Mouse (Mus musculus) CH12.LX (cell line): ENCODE results near the gene Tom1. TPM values are rescaled to one million over a fixed set of nuclear protein-coding genes. Genes with fewer than 3 reads are reported as not detected.
A peak's percentile ranks its signal among the peaks of the same experiment; 100 is the strongest.

Experiments
- DNase-seq: peaks from one replicate; pipeline ENCODE4 v3.0.0-alpha.2; 2013; ENCODE audit errors: extremely low read depth
- H3K27ac ChIP-seq: 2 replicates; pipeline ENCODE4 v1.5.1; 2012; ENCODE audit warnings: low read depth, mild to moderate bottlenecking, control low read depth, moderate library complexity; ENCODE audit not compliant: insufficient read depth
- H3K27me3 ChIP-seq: replicated peaks from 2 replicates; pipeline ENCODE3; 2012; ENCODE audit warnings: inconsistent platforms
- H3K36me3 ChIP-seq, 2 experiments: replicated peaks in 1 of 2; 2 replicates each; pipeline versions ENCODE3 to v1.6.1; 2012; ENCODE audit warnings: inconsistent platforms in 1 of 2, low read length in 1 of 2, mild to moderate bottlenecking in 1 of 2, mixed read lengths in 1 of 2, moderate library complexity in 1 of 2; ENCODE audit not compliant: control insufficient read depth in 1 of 2, insufficient read depth in 1 of 2
- H3K4me1 ChIP-seq, 2 experiments: 2 replicates each; pipeline ENCODE4 v1.6.1; 2012; ENCODE audit warnings: inconsistent platforms in 1 of 2, moderate library complexity in 1 of 2; ENCODE audit not compliant: insufficient read depth in 2 of 2, control insufficient read depth in 1 of 2
- H3K4me2 ChIP-seq: 2 replicates; pipeline ENCODE4 v1.6.1; 2012; ENCODE audit warnings: low read depth, mild to moderate bottlenecking, control low read depth; ENCODE audit not compliant: poor library complexity, insufficient read depth, severe bottlenecking
- H3K4me3 ChIP-seq, 3 experiments: fragments of 150-350 bp in 1 of 3; sonication (generic) in 1 of 3; replicated peaks in 1 of 3; 2 replicates each; pipeline versions ENCODE3 to v1.5.1; 2011 to 2012; ENCODE audit warnings: low read depth in 2 of 3, low read length in 2 of 3, mild to moderate bottlenecking in 2 of 3, moderate library complexity in 2 of 3, control low read depth in 1 of 3, improper control_type of control experiment in 1 of 3, inconsistent platforms in 1 of 3, mixed read lengths in 1 of 3; ENCODE audit not compliant: poor library complexity in 1 of 3
- H3K79me2 ChIP-seq: replicated peaks from 2 replicates; pipeline ENCODE4 v1.6.1; 2012; ENCODE audit warnings: mild to moderate bottlenecking, moderate library complexity; ENCODE audit not compliant: control insufficient read depth, poor library complexity, insufficient read depth, severe bottlenecking; ENCODE audit errors: extremely low read depth
- H3K9ac ChIP-seq: 2 replicates; pipeline ENCODE4 v1.6.1; 2012; ENCODE audit warnings: low read depth, mild to moderate bottlenecking, control low read depth, moderate library complexity; ENCODE audit not compliant: insufficient read depth
- H3K9me3 ChIP-seq: replicated peaks from 2 replicates; pipeline ENCODE3; 2012; ENCODE audit warnings: low read length, inconsistent platforms, mixed read lengths
- CHD1 ChIP-seq: IDR thresholded peaks from 2 replicates; pipeline ENCODE4 v1.6.1; 2012; ENCODE audit warnings: low read depth, low read length, improper control_type of control experiment, inconsistent platforms
- CHD2 ChIP-seq: IDR thresholded peaks from 2 replicates; pipeline ENCODE4 v1.6.1; 2011; ENCODE audit warnings: low read length, improper control_type of control experiment
- CTCF ChIP-seq, 2 experiments: IDR thresholded peaks in 1 of 2; conservative IDR thresholded peaks in 1 of 2; 2 replicates each; pipeline ENCODE4 v1.5.1; 2011 to 2012; ENCODE audit warnings: low read depth in 2 of 2, low read length in 2 of 2, improper control_type of control experiment in 1 of 2, inconsistent platforms in 1 of 2, mild to moderate bottlenecking in 1 of 2, moderate library complexity in 1 of 2
- E2F4 ChIP-seq: IDR thresholded peaks from 2 replicates; pipeline ENCODE4 v1.6.1; 2011; ENCODE audit warnings: low read depth, low read length, improper control_type of control experiment; ENCODE audit not compliant: insufficient replicate concordance
- EP300 ChIP-seq: IDR thresholded peaks from 2 replicates; pipeline ENCODE4 v1.6.1; 2011; ENCODE audit warnings: low read length, improper control_type of control experiment
- ETS1 ChIP-seq: conservative IDR thresholded peaks from 2 replicates; pipeline ENCODE4 v1.6.1; 2012; ENCODE audit warnings: low read depth, mild to moderate bottlenecking, inconsistent platforms, low read length, improper control_type of control experiment, moderate library complexity
- GABPA ChIP-seq: IDR thresholded peaks from 2 replicates; pipeline ENCODE4 v1.6.1; 2012; ENCODE audit warnings: low read depth, low read length, improper control_type of control experiment, inconsistent platforms; ENCODE audit not compliant: insufficient replicate concordance
- IRF4 ChIP-seq: IDR thresholded peaks from 2 replicates; pipeline ENCODE4 v1.6.1; 2014; ENCODE audit warnings: low read depth, mild to moderate bottlenecking, inconsistent platforms, low read length, improper control_type of control experiment
- JUND ChIP-seq: conservative IDR thresholded peaks from 2 replicates; pipeline ENCODE4 v1.6.1; 2011; ENCODE audit warnings: low read depth, low read length, improper control_type of control experiment
- KAT2A ChIP-seq: IDR thresholded peaks from 2 replicates; pipeline ENCODE4 v1.6.1; 2012; ENCODE audit warnings: low read length, improper control_type of control experiment, inconsistent platforms; ENCODE audit not compliant: insufficient replicate concordance
- MAFK ChIP-seq: IDR thresholded peaks from 2 replicates; pipeline ENCODE4 v1.6.1; 2011; ENCODE audit warnings: low read length, improper control_type of control experiment; ENCODE audit not compliant: insufficient replicate concordance
- MAX ChIP-seq: IDR thresholded peaks from 2 replicates; pipeline ENCODE4 v1.6.1; 2011; ENCODE audit warnings: low read length, improper control_type of control experiment
- MAZ ChIP-seq: IDR thresholded peaks from 2 replicates; pipeline ENCODE4 v1.6.1; 2012; ENCODE audit warnings: low read depth, mild to moderate bottlenecking, inconsistent platforms, low read length, improper control_type of control experiment, moderate library complexity
- MXI1 ChIP-seq: IDR thresholded peaks from 2 replicates; pipeline ENCODE4 v1.6.1; 2011; ENCODE audit warnings: mild to moderate bottlenecking, low read depth, low read length, improper control_type of control experiment
- MYC ChIP-seq: IDR thresholded peaks from 2 replicates; pipeline ENCODE4 v1.6.1; 2011; ENCODE audit warnings: low read depth, mild to moderate bottlenecking, improper control_type of control experiment, low read length
- NELFE ChIP-seq: IDR thresholded peaks from 2 replicates; pipeline ENCODE4 v1.6.1; 2011; ENCODE audit warnings: low read depth, low read length, improper control_type of control experiment
- NRF1 ChIP-seq: IDR thresholded peaks from 2 replicates; pipeline ENCODE4 v1.6.1; 2014; ENCODE audit warnings: low read depth, mild to moderate bottlenecking, inconsistent platforms, low read length, improper control_type of control experiment, moderate library complexity
- PAX5 ChIP-seq: IDR thresholded peaks from 2 replicates; pipeline ENCODE4 v1.6.1; 2012; ENCODE audit warnings: low read length, inconsistent platforms, mixed read lengths
- POLR2A ChIP-seq: IDR thresholded peaks from 2 replicates; pipeline ENCODE4 v1.6.1; 2011; ENCODE audit warnings: low read depth, mild to moderate bottlenecking, improper control_type of control experiment, low read length
- RAD21 ChIP-seq: IDR thresholded peaks from 2 replicates; pipeline ENCODE4 v1.6.1; 2011; ENCODE audit warnings: low read depth, mild to moderate bottlenecking, low read length, improper control_type of control experiment, moderate library complexity
- SIN3A ChIP-seq: IDR thresholded peaks from 2 replicates; pipeline ENCODE4 v1.6.1; 2012; ENCODE audit warnings: low read length, improper control_type of control experiment, inconsistent platforms
- SMC3 ChIP-seq: IDR thresholded peaks from 2 replicates; pipeline ENCODE4 v1.6.1; 2011; ENCODE audit warnings: low read depth, low read length, improper control_type of control experiment
- TBP ChIP-seq: conservative IDR thresholded peaks from 2 replicates; pipeline ENCODE4 v1.6.1; 2011; ENCODE audit warnings: low read depth, low read length, improper control_type of control experiment
- TCF12 ChIP-seq: IDR thresholded peaks from 2 replicates; pipeline ENCODE4 v1.6.1; 2014; ENCODE audit warnings: low read depth, mild to moderate bottlenecking, inconsistent platforms, low read length, improper control_type of control experiment
- USF1 ChIP-seq: IDR thresholded peaks from 2 replicates; pipeline ENCODE4 v1.6.1; 2014; ENCODE audit warnings: low read depth, mild to moderate bottlenecking, inconsistent platforms, low read length, improper control_type of control experiment
- USF2 ChIP-seq: conservative IDR thresholded peaks from 2 replicates; pipeline ENCODE4 v1.6.1; 2011; ENCODE audit warnings: low read depth, low read length, improper control_type of control experiment
- ZC3H11A ChIP-seq: IDR thresholded peaks from 2 replicates; pipeline ENCODE4 v1.6.1; 2012; ENCODE audit warnings: low read depth, mild to moderate bottlenecking, inconsistent platforms, low read length, improper control_type of control experiment
- ZKSCAN1 ChIP-seq: IDR thresholded peaks from 2 replicates; pipeline ENCODE4 v1.6.1; 2012; ENCODE audit warnings: low read depth, inconsistent platforms, low read length, improper control_type of control experiment, borderline replicate concordance
- ZMIZ1 ChIP-seq: IDR thresholded peaks from 2 replicates; pipeline ENCODE4 v1.6.1; 2012; ENCODE audit warnings: low read depth, mild to moderate bottlenecking, inconsistent platforms, low read length, improper control_type of control experiment
- ZNF384 ChIP-seq: IDR thresholded peaks from 2 replicates; pipeline ENCODE4 v1.6.1; 2012; ENCODE audit warnings: low read depth, low read length, improper control_type of control experiment, inconsistent platforms
- dilution Hi-C: fragments of 300-500 bp; cut with MboI; formaldehyde crosslinking; loops from 2 replicates; pipeline ENCODE4 v1.14.3; 2020; ENCODE audit warnings: low sequenced_read_pairs; ENCODE audit not compliant: extremely low pct_unique_long_range_greater_than_20kb, extremely low pct_ligation_motif_present
- in situ Hi-C: fragments of 300-500 bp; cut with MboI; formaldehyde crosslinking; loops from 3 replicates; pipeline ENCODE4 v1.14.3; 2019; ENCODE audit warnings: low sequenced_read_pairs, low pct_ligation_motif_present, low pct_unique_long_range_greater_than_20kb, mixed read lengths
- polyA plus RNA-seq: library from polyadenylated mRNA; unstranded; fragments of >175 nt; gene quantifications from 2 replicates; pipeline ENCODE4 v1.2.1, GENCODE M21; 2012; ENCODE audit warnings: low read depth; ENCODE audit not compliant: insufficient read length
- total RNA-seq, 2 experiments: library from RNA; depleted of rRNA; stranded (reverse); fragments of 300-350 nt in 1 of 2; fragments of >200 nt in 1 of 2; gene quantifications; 2 replicates each; pipeline ENCODE4 v1.2.3; 2012 to 2014

Tom1 gene
- total and polyA plus RNA-seq, 3 experiments: 13.4 to 25.3 (median 18.4) TPM

- Histone ChIP-seq H3K4me2 (no peak overlapping the region), H3K4me3 (no peak overlapping the region), H3K9ac (no peak overlapping the region), H3K4me1 (peaks cover 0 to 4% of the 10 kb centered on the region in 2 experiments; a peak in 2 of 4 replicates), H3K27ac (no peak overlapping the region), H3K27me3 (no peaks in the 10 kb centered on the region), H3K79me2 (no peaks in the 10 kb centered on the region), H3K9me3 (no peaks in the 10 kb centered on the region), H3K36me3 (peaks cover 28 to 54% of the 10 kb centered on the region in 2 experiments)
- TF ChIP-seq RAD21: no peak
- TF ChIP-seq GABPA: no peak
- TF ChIP-seq MAFK: no peak
- no peak for TF ChIP-seq ZNF384
- TF ChIP-seq MAZ: no peak
- no peak for TF ChIP-seq MAX
- TF ChIP-seq MXI1: no peak
- TF ChIP-seq E2F4: no peak
- no peak for TF ChIP-seq ZMIZ1
- dilution Hi-C loops: no loop called here
- no peak for DNase-seq
- in situ Hi-C loops: no loop called here
These were observed 69.9 kb downstream of the Tom1 start for GRCm38 (mm10) chr8:75103376-75103878.

DNA sequence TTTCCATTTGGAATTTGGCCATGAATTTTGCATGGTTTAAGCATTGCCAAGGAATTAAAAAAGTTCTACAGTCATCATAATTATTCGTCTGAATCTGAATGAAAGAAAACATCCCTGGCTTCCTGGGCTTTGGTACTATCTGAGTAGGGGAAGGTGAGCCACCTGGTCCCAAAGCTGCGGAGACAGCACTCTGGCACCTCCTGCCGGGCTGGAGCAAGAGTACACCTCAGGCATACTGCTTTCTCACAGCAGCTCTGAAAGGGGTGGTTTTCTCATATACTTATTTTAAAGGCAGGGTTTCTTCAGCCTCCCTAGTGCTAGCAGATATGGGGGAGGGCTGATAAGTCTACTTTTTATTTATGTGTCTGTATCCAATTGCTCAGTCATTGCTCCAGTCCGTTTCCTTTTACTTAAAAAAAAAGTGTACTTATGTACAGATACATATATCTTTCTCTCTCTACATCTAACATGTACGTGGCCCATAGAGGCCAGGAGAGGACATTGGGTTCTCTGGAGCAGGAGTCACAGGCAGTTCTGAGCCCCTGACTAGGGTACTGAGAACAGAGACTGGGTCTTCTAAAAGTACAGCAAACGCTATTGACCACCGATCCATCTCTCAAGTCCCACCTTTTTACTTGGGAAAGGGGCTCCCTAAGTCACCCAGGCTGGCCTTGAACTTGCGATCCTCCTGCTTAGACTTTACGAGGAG, 75.2 kb downstream of the Tom1 start:
- no peaks in the 10 kb centered on the region for H3K27me3 ChIP-seq
- H3K9ac ChIP-seq: peak overlapping the region; percentile 97
- H3K9me3 ChIP-seq: no peaks in the 10 kb centered on the region
- peaks cover 24 to 50% of the 10 kb centered on the region in 2 experiments for H3K36me3 ChIP-seq
- dilution Hi-C loops: no loop called here
- peak overlapping the region; percentile 59 for H3K4me2 ChIP-seq
- peak overlapping the region; percentile 42; the same call in 1 of the 2 replicates for H3K27ac ChIP-seq
- peak overlapping the region; percentile 64 to 90 (median 72) for H3K4me3 ChIP-seq
- in situ Hi-C loops: loop anchor here (5.0 kb wide), 1 partner anchor 36 kb away; no protein-coding TSS in a partner anchor
- DNase-seq: peak; percentile 86
- peaks cover 11 to 32% of the 10 kb centered on the region in 2 experiments for H3K4me1 ChIP-seq
- H3K79me2 ChIP-seq: peaks cover 36% of the 10 kb centered on the region
- peak; percentile 66 to 96 for TF ChIP-seq CTCF (conservative IDR thresholded peaks at IDR 0.05 in 1 of 2, IDR thresholded peaks at IDR 0.05 in 1 of 2; ENCODE audit: low read depth in 2 of 2, low read length in 2 of 2)
- no peak for TF ChIP-seq KAT2A
- no peak for TF ChIP-seq CHD2
- TF ChIP-seq TCF12: peak; percentile 83
- peak; percentile 67 for TF ChIP-seq ZC3H11A
- TF ChIP-seq JUND: peak; percentile 49
- TF ChIP-seq IRF4: peak; percentile 62
- TF ChIP-seq USF2: no peak
- TF ChIP-seq EP300: no peak
- TF ChIP-seq USF1: no peak
- TF ChIP-seq NRF1: 0 out of 2 replicates have a peak, but pooled peaks have one; percentile 36
- TF ChIP-seq CHD1: peak; percentile 82; the same call in 1 of the 2 replicates
- TF ChIP-seq MAZ: peak; percentile 80
- TF ChIP-seq NELFE: peak; percentile 59; the same call in 1 of the 2 replicates
- peak; percentile 95 for TF ChIP-seq RAD21
- TF ChIP-seq ZMIZ1: 0 out of 2 replicates have a peak, but pooled peaks have one; percentile 30
- peak; percentile 72; the same call in 1 of the 2 replicates for TF ChIP-seq MXI1
- no peak for TF ChIP-seq ETS1
- TF ChIP-seq GABPA: no peak
- no peak for TF ChIP-seq ZKSCAN1
- peak; percentile 85 for TF ChIP-seq MAX
- peak; percentile 95 for TF ChIP-seq SMC3
- no peak for TF ChIP-seq TBP
- no peak for TF ChIP-seq E2F4
- TF ChIP-seq SIN3A: peak; percentile 74
- TF ChIP-seq MYC: peak; percentile 89
- TF ChIP-seq PAX5: no peak
- no peak for TF ChIP-seq POLR2A
